Mouse (Mus musculus) cortical plate, adult 2 months (tissue): ENCODE measurements at regions not wholly inside any gene's neighbourhood (a gene's known extent, or its start where the extent isn't known, plus 50 kb on each side); places are given as distances from the start of the nearest gene placed in this dataset.

Experiments
- CTCF ChIP-seq: fragments of 200-500 bp; IDR thresholded peaks from 2 replicates; pipeline ENCODE4 v1.5.1; 2011; ENCODE audit warnings: mild to moderate bottlenecking, control low read depth, low read length; ENCODE audit not compliant: insufficient read depth; ENCODE audit errors: extremely low read depth
- POLR2A ChIP-seq: fragments of 200-500 bp; IDR thresholded peaks from 2 replicates; pipeline ENCODE4 v1.6.1; 2011; ENCODE audit warnings: mild to moderate bottlenecking, low read length, control low read depth; ENCODE audit not compliant: insufficient read depth; ENCODE audit errors: extremely low read depth

- no peak for TF ChIP-seq POLR2A
- TF ChIP-seq CTCF: no peak
Observed at GRCm38 (mm10) chr15:86798474-86799178, 584.4 kb downstream of the Tbc1d22a start.
